Mouse (Mus musculus): ENCODE measurements at regions not wholly inside any gene's neighbourhood (a gene's known extent, or its start where the extent isn't known, plus 50 kb on each side); places are given as distances from the start of the nearest gene placed in this dataset.
A peak's percentile ranks its signal among the peaks of the same experiment; 100 is the strongest.

- no peaks in the 10 kb centered on the region for H3K27me3 ChIP-seq (ENCODE audit: control insufficient read depth, insufficient read depth, low read depth, low read length)
- no peak overlapping the region for H3K4me3 ChIP-seq (ENCODE audit: low read depth, low read length)
- H3K9ac ChIP-seq (ENCODE audit: low read depth, low read length), result no peak overlapping the region
- H3K36me3 ChIP-seq (ENCODE audit: control insufficient read depth, insufficient read depth, low read length), result no peaks in the 10 kb centered on the region
- no peak overlapping the region for H3K4me2 ChIP-seq (ENCODE audit: low read length)
- no peaks in the 10 kb centered on the region for H3K4me1 ChIP-seq (ENCODE audit: control insufficient read depth, insufficient read depth, low read length)
- 80% methylated on average over 1 of the region's 1 CpGs for WGBS
- H3K27ac ChIP-seq (ENCODE audit: low read length), result no peak overlapping the region
- ATAC-seq, result no peak
- H3K9me3 ChIP-seq (replicated peaks; ENCODE audit: control insufficient read depth, low read length, poor library complexity, severe bottlenecking), result no peaks in the 10 kb centered on the region
Measured at GRCm38 (mm10) chr5:28798361-28798760, 331.3 kb upstream of the Shh start.

- no peak overlapping the region for H3K27ac ChIP-seq (ENCODE audit: low read length)
- H3K9ac ChIP-seq (ENCODE audit: low read depth, low read length), result no peak overlapping the region
- no peaks in the 10 kb centered on the region for H3K4me1 ChIP-seq (ENCODE audit: control insufficient read depth, insufficient read depth, low read length)
- WGBS, result 97% methylated on average over 6 of the region's 6 CpGs
- ATAC-seq, result no peak; the same call in 1 of the 2 replicates
- H3K36me3 ChIP-seq (ENCODE audit: control insufficient read depth, insufficient read depth, low read length), result no peaks in the 10 kb centered on the region
- H3K4me2 ChIP-seq (ENCODE audit: low read length), result no peak overlapping the region
- no peak overlapping the region for H3K4me3 ChIP-seq (ENCODE audit: low read depth, low read length)
- H3K27me3 ChIP-seq (ENCODE audit: control insufficient read depth, insufficient read depth, low read depth, low read length), result no peaks in the 10 kb centered on the region
- no peaks in the 10 kb centered on the region for H3K9me3 ChIP-seq (replicated peaks; ENCODE audit: control insufficient read depth, low read length, poor library complexity, severe bottlenecking)
Measured at GRCm38 (mm10) chr5:28795130-28795758, 328.2 kb upstream of the Shh start.

GRCm38 (mm10) chr5:28793781-28794180 is 326.7 kb upstream of the Shh start:
- no peaks in the 10 kb centered on the region for H3K9me3 ChIP-seq (replicated peaks; ENCODE audit: control insufficient read depth, low read length, poor library complexity, severe bottlenecking)
- H3K27ac ChIP-seq (ENCODE audit: low read length), result no peak overlapping the region
- no peak overlapping the region for H3K4me2 ChIP-seq (ENCODE audit: low read length)
- 93% methylated on average over 2 of the region's 2 CpGs for WGBS
- no peaks in the 10 kb centered on the region for H3K36me3 ChIP-seq (ENCODE audit: control insufficient read depth, insufficient read depth, low read length)
- no peak for ATAC-seq
- no peak overlapping the region for H3K4me3 ChIP-seq (ENCODE audit: low read depth, low read length)
- H3K9ac ChIP-seq (ENCODE audit: low read depth, low read length), result no peak overlapping the region
- no peaks in the 10 kb centered on the region for H3K4me1 ChIP-seq (ENCODE audit: control insufficient read depth, insufficient read depth, low read length)
- no peaks in the 10 kb centered on the region for H3K27me3 ChIP-seq (ENCODE audit: control insufficient read depth, insufficient read depth, low read depth, low read length)

- Histone ChIP-seq H3K9me3 (replicated peaks; ENCODE audit: control insufficient read depth, low read length, poor library complexity, severe bottlenecking) (no peaks in the 10 kb centered on the region), H3K36me3 (ENCODE audit: control insufficient read depth, insufficient read depth, low read length) (no peaks in the 10 kb centered on the region), H3K27ac (ENCODE audit: low read length) (no peak overlapping the region), H3K9ac (ENCODE audit: low read depth, low read length) (no peak overlapping the region), H3K4me1 (ENCODE audit: control insufficient read depth, insufficient read depth, low read length) (no peaks in the 10 kb centered on the region), H3K27me3 (ENCODE audit: control insufficient read depth, insufficient read depth, low read depth, low read length) (no peaks in the 10 kb centered on the region), H3K4me3 (ENCODE audit: low read depth, low read length) (no peak overlapping the region), H3K4me2 (ENCODE audit: low read length) (no peak overlapping the region)
- WGBS, result 59% methylated on average over 11 of the region's 11 CpGs
- no peak for ATAC-seq
Measured at GRCm38 (mm10) chr5:28785347-28786060, 318.4 kb upstream of the Shh start.

GRCm38 (mm10) chr5:28784339-28784966 is 317.4 kb upstream of the Shh start:
- Histone ChIP-seq H3K4me1 (ENCODE audit: control insufficient read depth, insufficient read depth, low read length) (no peaks in the 10 kb centered on the region), H3K36me3 (ENCODE audit: control insufficient read depth, insufficient read depth, low read length) (no peaks in the 10 kb centered on the region), H3K4me3 (ENCODE audit: low read depth, low read length) (no peak overlapping the region), H3K9ac (ENCODE audit: low read depth, low read length) (no peak overlapping the region), H3K27ac (ENCODE audit: low read length) (no peak overlapping the region), H3K4me2 (ENCODE audit: low read length) (no peak overlapping the region), H3K9me3 (replicated peaks; ENCODE audit: control insufficient read depth, low read length, poor library complexity, severe bottlenecking) (no peaks in the 10 kb centered on the region), H3K27me3 (ENCODE audit: control insufficient read depth, insufficient read depth, low read depth, low read length) (no peaks in the 10 kb centered on the region)
- WGBS, result 87% methylated on average over 6 of the region's 6 CpGs
- no peak for ATAC-seq

- Histone ChIP-seq H3K36me3 (ENCODE audit: control insufficient read depth, insufficient read depth, low read length) (no peaks in the 10 kb centered on the region), H3K27ac (ENCODE audit: low read length) (no peak overlapping the region), H3K27me3 (ENCODE audit: control insufficient read depth, insufficient read depth, low read depth, low read length) (no peaks in the 10 kb centered on the region), H3K4me3 (ENCODE audit: low read depth, low read length) (no peak overlapping the region), H3K4me1 (ENCODE audit: control insufficient read depth, insufficient read depth, low read length) (no peaks in the 10 kb centered on the region), H3K4me2 (ENCODE audit: low read length) (no peak overlapping the region), H3K9ac (ENCODE audit: low read depth, low read length) (no peak overlapping the region), H3K9me3 (replicated peaks; ENCODE audit: control insufficient read depth, low read length, poor library complexity, severe bottlenecking) (no peaks in the 10 kb centered on the region)
- ATAC-seq, result peak; percentile 73
- WGBS, result 64% methylated on average over 2 of the region's 2 CpGs
Measured at GRCm38 (mm10) chr5:28775648-28776359, 308.7 kb upstream of the Shh start.

GRCm38 (mm10) chr5:28771796-28772195 is 304.7 kb upstream of the Shh start:
- WGBS, result 71% methylated on average over 1 of the region's 1 CpGs
- Histone ChIP-seq H3K4me2 (ENCODE audit: low read length) (no peak overlapping the region), H3K27me3 (ENCODE audit: control insufficient read depth, insufficient read depth, low read depth, low read length) (no peaks in the 10 kb centered on the region), H3K27ac (ENCODE audit: low read length) (no peak overlapping the region), H3K9ac (ENCODE audit: low read depth, low read length) (no peak overlapping the region), H3K4me1 (ENCODE audit: control insufficient read depth, insufficient read depth, low read length) (no peaks in the 10 kb centered on the region), H3K9me3 (replicated peaks; ENCODE audit: control insufficient read depth, low read length, poor library complexity, severe bottlenecking) (no peaks in the 10 kb centered on the region), H3K4me3 (ENCODE audit: low read depth, low read length) (no peak overlapping the region), H3K36me3 (ENCODE audit: control insufficient read depth, insufficient read depth, low read length) (no peaks in the 10 kb centered on the region)
- no peak for ATAC-seq

- no peak overlapping the region for H3K4me3 ChIP-seq (ENCODE audit: low read depth, low read length)
- no peaks in the 10 kb centered on the region for H3K4me1 ChIP-seq (ENCODE audit: control insufficient read depth, insufficient read depth, low read length)
- H3K4me2 ChIP-seq (ENCODE audit: low read length), result no peak overlapping the region
- H3K9me3 ChIP-seq (replicated peaks; ENCODE audit: control insufficient read depth, low read length, poor library complexity, severe bottlenecking), result no peaks in the 10 kb centered on the region; the same call in 1 of the 2 replicates
- no peak overlapping the region for H3K27ac ChIP-seq (ENCODE audit: low read length)
- ATAC-seq, result no peak
- WGBS, result 86% methylated on average over 6 of the region's 6 CpGs
- no peak overlapping the region for H3K9ac ChIP-seq (ENCODE audit: low read depth, low read length)
- no peaks in the 10 kb centered on the region for H3K36me3 ChIP-seq (ENCODE audit: control insufficient read depth, insufficient read depth, low read length)
- no peaks in the 10 kb centered on the region for H3K27me3 ChIP-seq (ENCODE audit: control insufficient read depth, insufficient read depth, low read depth, low read length)
Measured at GRCm38 (mm10) chr5:28756171-28756948, 289.3 kb upstream of the Shh start.

Measured in midbrain, embryonic 16.5 days (tissue).